Mouse (Mus musculus) urinary bladder, adult 18-20 months (tissue): Measurements from ENCODE around the gene Slc30a6.
A peak's percentile ranks its signal among the peaks of the same experiment; 100 is the strongest.

Experiments used
- DNase-seq, 2 experiments: peaks; one replicate each; pipeline ENCODE4 v3.0.0; 2022; ENCODE audit warnings: low spot score in 2 of 2, mixed read lengths in 2 of 2

Gene Slc30a6

DNA sequence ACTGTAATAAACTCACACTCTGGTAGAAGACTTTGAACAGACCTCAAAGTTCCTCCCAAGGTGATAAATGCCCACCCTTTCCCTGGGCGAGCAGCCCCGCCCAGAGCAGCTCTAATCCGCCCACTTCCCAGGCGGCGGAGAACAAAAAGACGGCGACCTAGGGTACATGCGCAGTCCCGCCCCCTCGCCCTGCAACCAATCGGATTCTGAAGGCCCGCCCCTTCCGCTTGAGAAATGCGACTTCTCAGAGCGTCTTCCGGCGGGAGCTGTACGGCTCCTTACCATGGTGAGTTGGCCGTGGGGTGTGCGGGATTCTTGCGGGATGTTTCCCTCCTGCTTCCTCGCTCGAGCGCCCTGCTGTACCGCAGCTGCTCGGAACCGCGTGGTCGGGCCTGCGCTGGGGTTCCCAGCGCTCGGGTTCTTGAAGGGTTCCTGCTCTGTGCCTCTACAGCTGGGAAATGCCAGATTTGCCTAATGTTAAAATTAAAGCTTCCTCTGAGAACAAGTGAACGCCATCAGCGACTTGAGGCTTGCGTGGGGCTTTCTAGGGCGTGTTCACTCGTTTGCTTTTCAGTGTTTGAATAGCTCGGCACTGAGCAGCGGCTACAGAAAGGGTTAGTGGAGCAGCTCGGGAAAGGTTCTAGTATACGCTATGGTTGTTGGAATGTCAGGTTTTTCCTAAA, at the start of gene Slc30a6:
Gene Slc30a6 (plus strand): TSS at position 226 of the 683 bp plus-strand sequence.
- peak; percentile 89 to 95 for DNase-seq

DNA sequence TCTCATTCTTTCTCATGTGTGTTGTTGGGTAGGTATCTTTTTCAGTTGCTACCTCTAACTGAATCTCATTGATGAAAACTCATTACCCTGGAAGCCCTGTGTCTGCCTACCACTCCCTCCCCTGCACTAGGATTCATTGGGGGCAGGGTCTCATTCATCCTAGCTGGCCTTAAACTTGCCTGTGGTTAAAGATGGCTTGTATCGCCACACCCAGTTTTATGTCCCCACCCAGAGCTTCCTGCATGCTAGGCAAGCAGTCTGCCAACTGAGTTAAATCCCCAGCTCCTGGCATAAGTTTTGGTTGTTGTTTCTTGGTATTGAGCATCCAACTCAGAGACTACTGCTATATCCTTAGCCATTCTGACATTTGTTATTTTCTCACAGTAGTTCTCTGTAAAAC, 31.8 kb upstream of the Slc30a6 start:
- no peak for DNase-seq

DNA sequence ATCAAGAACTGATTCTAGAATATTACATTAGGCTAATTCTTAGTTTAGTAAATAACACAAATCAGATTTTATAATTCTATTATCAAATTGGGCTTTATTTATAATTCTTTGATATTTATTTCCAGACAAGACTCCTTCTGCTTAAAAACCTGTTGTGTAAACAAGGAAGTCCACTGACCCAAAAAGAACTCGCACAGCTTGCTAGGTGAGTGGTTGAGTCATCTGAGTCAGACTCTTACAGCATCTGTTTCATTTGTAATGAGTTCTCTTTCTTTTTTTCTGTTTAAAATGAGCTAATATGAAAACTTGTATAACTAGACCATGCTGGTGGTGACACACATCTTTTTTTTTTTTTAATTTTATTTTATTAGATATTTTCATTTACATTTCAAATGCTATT, 18.5 kb upstream of the Slc30a6 start:
- peak; percentile 25 to 56 for DNase-seq

- no peak for DNase-seq
These were observed 8.8 kb upstream of the Slc30a6 start for GRCm38 (mm10) chr17:74386657-74387056.

- no peak for DNase-seq
These were observed 5.6 kb upstream of the Slc30a6 start for GRCm38 (mm10) chr17:74389847-74390246.

DNA sequence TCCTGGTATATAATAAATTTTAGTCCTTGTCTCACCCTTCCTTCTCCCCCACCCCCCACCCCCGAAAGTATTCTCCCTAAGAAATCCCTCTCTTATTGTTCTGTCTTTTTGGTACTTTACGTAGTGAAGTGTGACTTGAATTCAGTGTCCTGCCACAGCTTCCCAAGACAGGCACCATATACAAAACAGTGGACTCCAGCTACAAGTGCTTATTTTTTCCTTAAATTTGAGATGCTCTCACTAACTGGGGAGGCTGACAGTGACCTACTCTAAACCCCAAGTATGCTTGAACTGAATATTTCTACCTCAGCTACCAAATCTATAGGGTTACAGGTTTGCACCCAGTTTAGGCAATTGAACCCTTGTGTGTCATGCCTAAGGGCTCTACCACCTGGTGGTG, 1.0 kb upstream of the Slc30a6 start:
- DNase-seq = no peak

GRCm38 (mm10) chr17:74394855-74395254, 553 bp upstream of the Slc30a6 start:
- no peak for DNase-seq

DNA sequence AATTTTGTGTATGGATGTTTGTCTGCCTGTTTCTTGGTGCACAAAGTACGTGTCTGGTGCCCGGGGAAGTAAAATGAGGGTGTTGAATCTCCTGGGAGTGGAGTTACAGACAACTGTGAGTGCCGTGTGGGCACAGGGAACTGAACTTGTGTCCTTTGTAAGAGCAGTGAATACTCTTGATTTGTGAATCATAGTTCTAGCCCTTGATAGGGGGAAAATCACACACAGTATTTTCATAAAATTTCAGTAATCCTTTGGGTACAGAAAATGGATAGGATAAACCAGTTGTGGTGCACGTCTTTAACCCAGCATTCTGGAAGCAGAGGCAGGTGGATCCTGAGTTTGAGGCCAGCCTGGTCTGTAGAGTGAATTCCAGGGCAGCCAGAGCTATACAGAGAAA, 1.4 kb downstream of the Slc30a6 start:
- no peak for DNase-seq

DNA sequence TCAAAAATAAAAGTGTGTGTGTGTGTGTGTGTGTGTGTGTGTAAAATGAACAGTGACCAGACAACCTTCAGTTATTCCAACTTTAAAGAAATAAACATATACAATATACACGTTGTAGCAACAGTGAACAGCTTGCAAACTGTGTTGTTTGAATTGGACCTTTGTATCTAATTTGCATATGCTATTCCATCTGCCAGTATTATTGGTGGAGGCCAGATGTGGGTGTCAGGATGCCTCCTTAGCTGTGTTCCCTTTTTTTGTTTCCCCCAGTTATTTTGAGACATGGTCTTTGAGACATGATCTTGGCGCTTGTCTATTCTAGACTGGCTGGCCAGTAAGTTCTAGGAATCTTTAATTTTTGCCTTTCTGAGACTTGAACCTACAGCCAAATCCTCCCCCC, 1.8 kb downstream of the Slc30a6 start:
- no peak for DNase-seq

- no peak for DNase-seq
These were observed 7.2 kb downstream of the Slc30a6 start for GRCm38 (mm10) chr17:74402486-74403222.

- no peak for DNase-seq
These were observed 11.1 kb downstream of the Slc30a6 start for GRCm38 (mm10) chr17:74406487-74406886.

DNA sequence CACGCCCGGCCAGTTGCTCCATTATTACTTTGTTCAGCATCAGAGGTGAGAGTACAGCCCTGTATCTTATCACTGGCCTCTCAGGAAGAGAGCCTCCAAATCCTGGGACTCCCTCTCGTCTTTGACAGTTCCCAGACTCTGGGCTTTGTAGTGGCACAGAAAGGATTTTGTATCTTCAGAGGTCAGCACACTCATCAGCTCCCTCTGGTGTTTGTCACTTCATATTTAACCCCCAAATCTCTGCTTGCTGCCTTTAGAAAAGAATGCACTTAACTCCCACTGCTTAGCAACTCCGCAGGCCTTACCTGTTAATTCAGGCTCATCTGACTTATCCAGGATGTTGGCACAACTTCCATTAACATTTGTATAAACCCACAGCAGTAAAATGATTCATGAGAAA, 14.3 kb downstream of the Slc30a6 start:
- DNase-seq = peak in 1 of 2 experiments; percentile 2

DNA sequence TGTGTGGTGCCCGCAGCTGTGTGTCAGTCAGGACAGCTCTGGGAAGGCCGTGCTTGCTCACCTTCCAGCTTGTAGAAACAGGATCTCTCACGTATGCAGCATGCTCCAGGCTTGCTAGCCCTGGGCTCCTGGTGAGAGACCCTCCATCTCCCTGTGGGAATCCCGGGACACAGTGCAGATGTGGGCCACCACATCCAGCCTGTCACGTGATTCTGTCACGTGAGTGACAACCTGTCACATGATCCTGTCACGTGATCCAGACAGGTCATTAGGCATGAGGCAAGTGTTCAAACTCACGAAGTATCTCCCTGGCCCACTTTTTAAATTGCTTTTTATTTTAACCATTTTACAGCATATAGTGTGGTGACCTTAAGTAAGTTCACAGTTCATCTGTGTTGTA, 17.9 kb downstream of the Slc30a6 start:
- DNase-seq = no peak

DNA sequence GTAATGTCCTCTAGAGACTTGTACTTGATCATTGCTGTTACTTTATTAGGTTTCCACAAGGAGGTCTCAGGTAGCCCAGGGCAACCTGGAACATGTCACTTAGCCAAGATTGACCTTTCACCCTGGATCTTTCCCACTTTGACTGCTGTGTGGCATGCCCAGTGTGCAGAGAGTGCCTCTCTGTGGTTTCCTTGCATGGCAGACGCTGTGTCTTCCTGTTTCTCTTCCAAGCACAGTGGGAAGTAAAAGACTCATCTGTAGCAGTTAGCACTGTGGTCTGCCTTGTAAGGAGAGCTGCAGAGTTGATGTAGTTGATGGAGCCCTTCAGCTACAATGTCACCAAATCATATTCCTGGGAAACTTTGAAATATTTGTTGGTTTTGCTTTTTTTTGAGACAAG, 19.3 kb downstream of the Slc30a6 start:
- no peak for DNase-seq

DNA sequence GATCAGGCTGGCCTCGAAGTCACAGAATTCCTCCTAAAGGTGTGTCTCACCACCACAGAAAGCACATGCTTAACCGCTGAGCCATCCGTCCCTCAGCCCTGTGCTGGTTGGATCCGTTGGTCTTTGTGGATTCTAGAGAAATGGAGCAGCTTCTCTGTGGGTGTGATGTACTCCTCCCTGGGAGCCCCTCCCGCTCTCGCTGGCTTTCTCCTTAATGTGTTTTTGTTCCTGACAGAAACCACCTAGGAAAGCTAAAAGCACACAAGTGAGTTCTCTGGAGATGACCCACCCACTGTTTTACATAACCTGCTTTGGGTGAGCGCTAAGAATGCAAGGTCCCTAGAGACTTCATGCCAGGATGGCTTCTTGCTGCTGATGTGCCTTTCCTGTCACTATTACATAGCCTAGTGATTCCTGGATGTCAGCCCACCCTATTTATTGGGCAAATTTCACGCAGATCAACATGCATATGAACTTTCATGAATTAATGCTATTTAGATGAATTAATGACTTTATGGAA, 21.5 kb downstream of the Slc30a6 start:
- no peak for DNase-seq

DNA sequence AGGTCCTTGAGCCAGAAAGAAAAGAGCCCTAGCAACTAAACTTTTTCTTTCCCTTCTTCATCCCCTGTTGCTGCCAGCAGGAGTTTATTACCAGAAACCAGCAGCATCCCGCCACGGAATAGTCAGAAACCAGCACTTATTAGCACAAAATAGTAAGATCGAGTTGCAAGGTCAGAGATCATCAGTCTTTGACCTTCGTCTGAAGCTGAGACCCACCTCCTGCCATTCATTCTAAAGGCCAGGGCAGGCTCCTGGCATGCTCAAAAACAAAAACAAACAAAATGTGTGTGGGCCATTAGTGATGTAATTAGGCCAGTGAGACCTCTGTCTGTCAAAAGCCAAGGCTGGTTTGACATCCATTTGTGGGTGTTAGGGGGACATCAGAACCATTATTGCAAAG, 22.8 kb downstream of the Slc30a6 start:
- DNase-seq = no peak

GRCm38 (mm10) chr17:74420656-74421055, 25.2 kb downstream of the Slc30a6 start:
- DNase-seq = no peak

GRCm38 (mm10) chr17:74424401-74425005, 29.1 kb downstream of the Slc30a6 start:
- DNase-seq = no peak

GRCm38 (mm10) chr17:74430074-74430473, 34.7 kb downstream of the Slc30a6 start:
- DNase-seq = no peak

DNA sequence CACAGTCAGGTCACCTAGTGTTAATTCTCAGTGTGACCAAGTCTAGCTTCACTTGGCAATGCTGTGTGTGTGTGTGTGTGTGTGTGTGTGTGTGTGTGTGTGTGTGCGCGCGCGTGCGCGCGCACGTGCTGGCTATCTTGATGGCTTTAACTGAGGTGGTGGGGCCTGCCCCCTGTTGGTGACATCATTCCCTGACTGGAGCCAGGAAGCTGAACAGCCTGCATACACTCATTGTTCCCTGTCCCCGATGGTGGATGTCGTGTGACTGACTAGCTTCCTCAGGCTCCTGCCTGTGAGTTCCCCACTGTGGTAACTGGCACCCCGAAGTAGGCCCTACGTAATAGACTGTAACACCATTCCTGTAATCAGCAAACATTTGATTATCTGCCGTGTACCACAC, 36.1 kb downstream of the Slc30a6 start:
- no peak for DNase-seq

GRCm38 (mm10) chr17:74432631-74433030, 37.2 kb downstream of the Slc30a6 start:
- no peak for DNase-seq

DNA sequence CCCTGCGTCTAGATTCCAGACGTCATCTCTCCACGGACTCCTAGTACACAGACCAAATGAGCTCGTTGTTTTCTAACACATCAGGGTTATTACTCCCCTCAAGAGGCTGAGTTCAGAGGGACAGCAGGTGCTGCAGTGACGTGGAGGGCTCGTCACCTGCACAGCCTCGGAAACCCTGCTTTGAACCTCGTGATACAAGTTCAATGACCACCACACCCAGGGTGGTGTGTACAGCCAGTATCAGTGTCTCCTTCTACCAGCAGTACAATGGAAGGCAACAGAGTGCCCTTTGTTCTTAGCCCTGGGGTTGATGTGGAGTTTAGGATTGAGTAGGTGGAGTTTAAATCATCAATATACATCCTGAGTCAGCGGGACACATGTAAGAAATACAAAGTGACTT, 42.4 kb downstream of the Slc30a6 start:
- no peak for DNase-seq

DNA sequence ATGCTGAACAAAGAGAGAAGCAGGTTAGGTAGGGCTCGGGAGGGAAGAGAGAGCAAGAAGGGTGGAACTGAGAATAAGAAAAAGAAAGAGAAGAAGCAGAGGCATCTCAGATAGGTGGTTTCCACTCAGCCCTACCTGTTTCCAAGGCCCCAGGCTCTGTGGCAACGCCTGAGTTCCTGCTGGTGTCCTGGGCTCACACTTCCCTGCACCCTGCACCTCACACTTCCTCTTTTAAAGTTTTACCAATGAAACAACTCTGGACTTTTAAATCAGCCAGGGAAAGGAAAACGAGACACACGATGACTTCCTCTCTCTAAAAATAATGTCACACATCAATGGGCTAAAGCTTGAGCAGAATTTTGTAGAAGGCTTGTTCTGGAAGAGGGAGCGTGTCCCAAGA, 45.1 kb downstream of the Slc30a6 start:
- no peak for DNase-seq
